Mouse (Mus musculus) bone marrow macrophage, adult 2 months (primary cell): ENCODE results near the gene Aldh1l2.

Experiments
- CTCF ChIP-seq: IDR thresholded peaks from 2 replicates; pipeline ENCODE4 v1.5.1; 2012; ENCODE audit warnings: low read depth, mild to moderate bottlenecking, low read length, moderate library complexity
- POLR2A ChIP-seq: IDR thresholded peaks from 2 replicates; pipeline ENCODE4 v1.6.1; 2012; ENCODE audit warnings: mild to moderate bottlenecking, low read depth, low read length, borderline replicate concordance

DNA sequence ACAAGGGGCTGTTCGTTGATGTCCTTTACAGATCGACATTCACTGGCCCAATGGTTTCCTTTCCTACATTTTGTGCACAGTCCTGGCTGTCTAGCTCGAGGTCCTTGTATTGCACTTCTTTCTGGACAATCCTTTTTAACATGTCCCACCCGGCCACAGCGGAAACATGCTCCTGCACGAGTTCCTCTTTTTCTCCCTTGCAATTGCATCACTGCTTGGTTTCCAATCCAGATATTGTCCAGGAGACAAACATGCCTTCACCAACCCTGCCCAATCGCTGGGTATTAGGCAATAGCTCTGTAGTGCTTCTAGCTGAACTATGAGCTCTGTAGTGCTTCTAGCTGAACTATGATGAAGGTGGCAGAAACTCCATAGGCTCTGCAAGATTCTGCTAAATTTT lies 85.4 kb downstream of the Aldh1l2 start:
- TF ChIP-seq POLR2A (no peak), CTCF (no peak)
